Mouse (Mus musculus) cerebellum, postnatal 36 days (tissue): ENCODE measurements at regions not wholly inside any gene's neighbourhood (a gene's known extent, or its start where the extent isn't known, plus 50 kb on each side); places are given as distances from the start of the nearest gene placed in this dataset.
A peak's percentile ranks its signal among the peaks of the same experiment; 100 is the strongest.
"Not testable (repeated sequence)": the region's sequence is repeated elsewhere in the genome, so short reads cannot be mapped to it uniquely, and the experiment has no call there.

ENCODE experiments used
- DNase-seq, 2 experiments: peaks; one replicate each; pipeline ENCODE4 v3.0.0; 2021 to 2022; ENCODE audit warnings: mixed read lengths in 2 of 2

- peak; percentile 49 to 52 for DNase-seq
Measured at GRCm38 (mm10) chr13:111309848-111310692, 55.3 kb downstream of the Actbl2 start.

- DNase-seq = no peak
Measured at GRCm38 (mm10) chr13:111310693-111311045, 55.9 kb downstream of the Actbl2 start.

- DNase-seq = not testable (repeated sequence)
Measured at GRCm38 (mm10) chr13:111313506-111313905, 58.7 kb downstream of the Actbl2 start.

GRCm38 (mm10) chr13:111317876-111318275 lies 63.1 kb downstream of the Actbl2 start:
- not testable (repeated sequence) for DNase-seq

- DNase-seq = no peak
Measured at GRCm38 (mm10) chr13:111323206-111323605, 68.4 kb downstream of the Actbl2 start.

- DNase-seq = no peak
Measured at GRCm38 (mm10) chr13:111326096-111326665, 71.4 kb downstream of the Actbl2 start.

- DNase-seq = no peak
Measured at GRCm38 (mm10) chr13:111333035-111333434, 78.2 kb downstream of the Actbl2 start.

- no peak for DNase-seq
Measured at GRCm38 (mm10) chr13:111333851-111334250, 79.0 kb downstream of the Actbl2 start.

- no peak for DNase-seq
Measured at GRCm38 (mm10) chr13:111334258-111335052, 79.6 kb downstream of the Actbl2 start.

- DNase-seq = no peak
Measured at GRCm38 (mm10) chr13:111344981-111345380, 90.2 kb downstream of the Actbl2 start.

- DNase-seq = no peak
Measured at GRCm38 (mm10) chr13:111345486-111346440, 91.0 kb downstream of the Actbl2 start.

- no peak for DNase-seq
Measured at GRCm38 (mm10) chr13:111356520-111357456, 102.0 kb downstream of the Actbl2 start.

- no peak for DNase-seq
Measured at GRCm38 (mm10) chr13:111361456-111361855, 106.6 kb downstream of the Actbl2 start.

- DNase-seq = no peak
Measured at GRCm38 (mm10) chr13:111363176-111363739, 108.4 kb downstream of the Actbl2 start.

- DNase-seq = no peak
Measured at GRCm38 (mm10) chr13:111366871-111367270, 112.1 kb downstream of the Actbl2 start.

GRCm38 (mm10) chr13:111367620-111368019 lies 112.8 kb downstream of the Actbl2 start:
- no peak for DNase-seq

- DNase-seq = no peak
Measured at GRCm38 (mm10) chr13:111369916-111370315, 115.1 kb downstream of the Actbl2 start.

GRCm38 (mm10) chr13:111373281-111373680 lies 116.6 kb downstream of the Gpbp1 start:
- DNase-seq = no peak

- no peak for DNase-seq
Measured at GRCm38 (mm10) chr13:111373801-111374200, 116.1 kb downstream of the Gpbp1 start.
